Mouse (Mus musculus) lung, embryonic 15.5 days (tissue): ENCODE measurements around the gene Mmrn2. TPM values are rescaled to one million over a fixed set of nuclear protein-coding genes. Genes with fewer than 3 reads are reported as not detected.

Source experiments
- ATAC-seq: fragments of 200-750 bp; cut with Nextera tagmentation; 2 replicates; pipeline ENCODE4 v1.8.0; 2017; ENCODE audit warnings: moderate number of reproducible peaks, borderline replicate concordance; ENCODE audit not compliant: low FRiP score, low TSS enrichment; ENCODE audit errors: extremely low read depth
- H3K27ac ChIP-seq: fragments of 300-500 bp; sonication (generic); 2 replicates; pipeline ENCODE4 v1.5.1; 2015; ENCODE audit warnings: moderate library complexity, mild to moderate bottlenecking, inconsistent platforms
- H3K27me3 ChIP-seq: fragments of 300-500 bp; sonication (generic); 2 replicates; pipeline ENCODE4 v1.6.1; 2015; ENCODE audit warnings: inconsistent platforms
- H3K36me3 ChIP-seq: fragments of 300-500 bp; sonication (generic); 2 replicates; pipeline ENCODE4 v1.6.1; 2015; ENCODE audit warnings: inconsistent platforms
- H3K4me1 ChIP-seq: fragments of 300-500 bp; sonication (generic); 2 replicates; pipeline ENCODE4 v1.6.1; 2015; ENCODE audit warnings: inconsistent platforms
- H3K4me2 ChIP-seq: fragments of 300-500 bp; sonication (generic); 2 replicates; pipeline ENCODE4 v1.6.1; 2015; ENCODE audit warnings: inconsistent platforms, mild to moderate bottlenecking, moderate library complexity
- H3K4me3 ChIP-seq: fragments of 300-500 bp; sonication (generic); 2 replicates; pipeline ENCODE4 v1.5.1; 2015; ENCODE audit warnings: mild to moderate bottlenecking, inconsistent platforms
- H3K9ac ChIP-seq: fragments of 300-500 bp; sonication (generic); 2 replicates; pipeline ENCODE4 v1.6.1; 2015; ENCODE audit warnings: inconsistent platforms
- H3K9me3 ChIP-seq: fragments of 300-500 bp; sonication (generic); 2 replicates; pipeline ENCODE4 v1.6.1; 2016; ENCODE audit warnings: inconsistent platforms
- WGBS: fragments of 180-500 bp; shearing (Covaris S2); methylation state at CpG from one replicate; pipeline ENCODE4 v1.1.7; 2015; 5-methylcytosine and 5-hydroxymethylcytosine counted together
- polyA plus RNA-seq: library from polyadenylated mRNA; unstranded; fragments of >200 nt; fragmentation: Nextera tagmentation; extraction: Ambion mirVana; gene quantifications from 2 replicates; pipeline ENCODE4 v1.2.1, GENCODE M21; 2015

Mmrn2 gene
- polyA plus RNA-seq, 1 experiment from 2014 or later = 14.3 TPM

DNA sequence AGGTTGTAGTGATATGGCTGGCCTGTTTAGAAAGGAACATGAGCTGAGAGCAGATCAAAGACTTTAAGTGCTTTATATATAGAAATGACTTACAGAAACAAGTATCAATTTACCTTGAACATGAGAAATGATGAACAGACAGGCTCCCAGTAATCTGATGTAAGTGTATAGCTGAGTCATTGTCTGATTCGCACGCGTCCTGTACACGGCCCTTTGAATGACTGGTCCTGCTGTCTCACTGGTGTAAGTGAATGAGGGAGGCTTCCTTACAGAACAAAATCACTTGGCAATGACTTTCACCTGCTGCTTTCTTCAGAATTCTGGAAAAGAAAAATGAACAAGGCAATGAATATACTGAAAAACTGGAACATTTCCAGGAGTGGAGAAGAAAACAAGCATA lies 72.4 kb downstream of the Mmrn2 start:
- H3K36me3 ChIP-seq = peaks cover 18% of the 10 kb centered on the region
- H3K27me3 ChIP-seq = no peaks in the 10 kb centered on the region
- H3K4me3 ChIP-seq = no peak overlapping the region
- no peak for ATAC-seq
- H3K4me1 ChIP-seq = 0 out of 2 replicates have a peak, but pooled peaks cover 4% of the 10 kb centered on the region
- H3K4me2 ChIP-seq = no peak overlapping the region
- H3K27ac ChIP-seq = no peak overlapping the region
- no peaks in the 10 kb centered on the region for H3K9me3 ChIP-seq
- no peak overlapping the region for H3K9ac ChIP-seq
- WGBS = 80% methylated on average over 4 of the region's 4 CpGs

- Histone ChIP-seq H3K4me3 (no peak overlapping the region), H3K9ac (no peak overlapping the region), H3K27me3 (no peaks in the 10 kb centered on the region), H3K4me1 (0 out of 2 replicates have a peak, but pooled peaks cover 4% of the 10 kb centered on the region), H3K27ac (no peak overlapping the region), H3K36me3 (peaks cover 13% of the 10 kb centered on the region), H3K9me3 (no peaks in the 10 kb centered on the region), H3K4me2 (no peak overlapping the region)
- no peak for ATAC-seq
Observed at GRCm38 (mm10) chr14:34448398-34448797, 73.1 kb downstream of the Mmrn2 start.

DNA sequence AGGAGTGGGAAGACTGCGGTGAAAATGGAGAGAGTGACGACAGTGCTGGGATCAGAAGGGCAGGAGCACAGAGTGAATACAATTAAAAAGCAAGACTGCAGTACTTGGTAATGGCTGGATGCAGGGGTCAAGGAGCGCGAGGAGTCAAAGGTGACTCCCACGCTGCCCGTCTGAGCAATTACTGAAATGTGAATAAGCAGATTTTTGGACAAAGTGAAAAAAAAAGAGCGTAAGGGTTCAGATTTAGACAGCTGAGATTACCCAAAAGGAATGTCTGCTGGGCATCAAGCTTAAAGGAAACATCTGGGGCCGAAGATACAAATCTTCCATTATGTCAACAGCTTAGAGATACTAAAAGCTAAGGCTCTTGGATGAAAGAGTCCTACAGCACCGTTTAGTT lies 74.5 kb downstream of the Mmrn2 start:
- H3K4me2 ChIP-seq = no peak overlapping the region
- H3K9ac ChIP-seq = no peak overlapping the region
- H3K36me3 ChIP-seq = peaks cover 11% of the 10 kb centered on the region
- H3K4me1 ChIP-seq = 0 out of 2 replicates have a peak, but pooled peaks cover 4% of the 10 kb centered on the region
- 67% methylated on average over 9 of the region's 9 CpGs for WGBS
- H3K9me3 ChIP-seq = no peaks in the 10 kb centered on the region
- H3K27me3 ChIP-seq = no peaks in the 10 kb centered on the region
- H3K4me3 ChIP-seq = no peak overlapping the region
- ATAC-seq = no peak
- no peak overlapping the region for H3K27ac ChIP-seq

DNA sequence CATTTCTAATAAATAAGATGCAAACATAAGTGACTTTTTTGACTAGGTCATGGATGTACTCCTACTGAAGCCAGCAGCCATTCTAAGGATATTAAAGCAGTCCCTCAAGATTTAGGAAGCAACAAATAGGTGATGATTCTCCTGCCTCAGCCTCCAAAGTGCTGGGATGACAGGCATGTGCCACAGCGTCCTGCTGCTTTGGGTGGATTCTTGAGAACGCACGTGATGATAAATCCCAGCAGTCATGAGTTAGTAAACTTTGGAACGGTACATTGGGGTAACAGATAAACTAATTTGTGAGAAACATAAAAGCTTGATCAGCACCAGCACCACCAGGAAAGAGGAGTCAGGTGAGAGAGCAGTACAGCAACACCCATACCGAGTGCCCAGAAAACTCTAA lies 75.2 kb downstream of the Mmrn2 start:
- no peak for ATAC-seq
- H3K36me3 ChIP-seq = peaks cover 11% of the 10 kb centered on the region
- WGBS = 85% methylated on average over 5 of the region's 5 CpGs
- no peak overlapping the region for H3K27ac ChIP-seq
- 0 out of 2 replicates have a peak, but pooled peaks cover 4% of the 10 kb centered on the region for H3K4me1 ChIP-seq
- H3K27me3 ChIP-seq = no peaks in the 10 kb centered on the region
- no peak overlapping the region for H3K4me2 ChIP-seq
- H3K9ac ChIP-seq = no peak overlapping the region
- no peaks in the 10 kb centered on the region for H3K9me3 ChIP-seq
- H3K4me3 ChIP-seq = no peak overlapping the region

- no peak overlapping the region for H3K27ac ChIP-seq
- H3K36me3 ChIP-seq = peaks cover 5% of the 10 kb centered on the region; the same call in 1 of the 2 replicates
- no peak for ATAC-seq
- no peak overlapping the region for H3K4me3 ChIP-seq
- no peak overlapping the region for H3K9ac ChIP-seq
- H3K4me1 ChIP-seq = 0 out of 2 replicates have a peak, but pooled peaks cover 4% of the 10 kb centered on the region
- no peak overlapping the region for H3K4me2 ChIP-seq
- H3K27me3 ChIP-seq = no peaks in the 10 kb centered on the region
- H3K9me3 ChIP-seq = no peaks in the 10 kb centered on the region
Observed at GRCm38 (mm10) chr14:34451872-34452271, 76.6 kb downstream of the Mmrn2 start.

DNA sequence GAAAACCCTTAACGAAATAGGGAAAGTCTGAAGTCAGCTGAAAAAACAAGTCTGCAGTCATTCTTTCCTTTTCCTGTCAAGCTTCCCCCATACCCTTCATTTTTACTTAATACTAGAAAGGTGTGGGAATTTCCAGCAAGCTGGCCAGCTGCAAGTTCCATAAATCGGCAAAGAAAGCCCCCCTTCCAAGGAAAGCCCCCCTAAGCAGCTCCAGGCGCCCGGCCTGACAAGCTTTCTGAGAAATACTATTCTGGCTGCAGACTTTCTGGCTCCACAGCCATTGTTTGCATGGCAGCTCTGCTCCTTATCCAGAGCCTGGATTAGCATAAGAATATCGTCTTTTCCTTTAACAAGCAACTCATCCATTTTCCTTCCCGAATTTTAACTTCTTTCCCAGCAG lies 78.4 kb downstream of the Mmrn2 start:
- no peak overlapping the region for H3K27ac ChIP-seq
- H3K27me3 ChIP-seq = no peaks in the 10 kb centered on the region
- H3K9ac ChIP-seq = no peak overlapping the region
- ATAC-seq = no peak
- no peak overlapping the region for H3K4me3 ChIP-seq
- no peaks in the 10 kb centered on the region for H3K9me3 ChIP-seq
- H3K4me1 ChIP-seq = 0 out of 2 replicates have a peak, but pooled peaks cover 4% of the 10 kb centered on the region
- WGBS = 40% methylated on average over 6 of the region's 6 CpGs
- no peak overlapping the region for H3K4me2 ChIP-seq
- no peaks in the 10 kb centered on the region for H3K36me3 ChIP-seq

Other genes starting within 250 kb of the Mmrn2 start
- gene Npy4r, start 223.0 kb upstream of the Mmrn2 start, polyA plus RNA-seq = 0.09 and 0.13 TPM in 2 replicates
- 0.30 and 0.57 TPM in 2 replicates for gene Gprin2, start 173.8 kb upstream of the Mmrn2 start, polyA plus RNA-seq
- 0.66 and 0.72 TPM in 2 replicates for gene Syt15, start 155.9 kb upstream of the Mmrn2 start, polyA plus RNA-seq
- gene Shld2, start 65.0 kb upstream of the Mmrn2 start, polyA plus RNA-seq = 10.1 and 12.6 TPM in 2 replicates
- gene Glud1, start 64.7 kb upstream of the Mmrn2 start, polyA plus RNA-seq = 66.4 and 68.7 TPM in 2 replicates
- not detected in 2 replicates for gene Fam25c, start 20.0 kb upstream of the Mmrn2 start, polyA plus RNA-seq
- gene Sncg, start 676 bp upstream of the Mmrn2 start, polyA plus RNA-seq = 6.2 and 7.5 TPM in 2 replicates
- 39.1 and 39.2 TPM in 2 replicates for gene Bmpr1a, start 127.9 kb downstream of the Mmrn2 start, polyA plus RNA-seq
- gene 9230112D13Rik, start 147.3 kb downstream of the Mmrn2 start, polyA plus RNA-seq = not detected in 2 replicates
- 8.3 and 9.5 TPM in 2 replicates for gene Ldb3, start 213.2 kb downstream of the Mmrn2 start, polyA plus RNA-seq
- 0.15 and 0.29 TPM in 2 replicates for gene Opn4, start 224.7 kb downstream of the Mmrn2 start, polyA plus RNA-seq